Mouse (Mus musculus): ENCODE data around the gene Itga11. TPM values are rescaled to one million over a fixed set of nuclear protein-coding genes. Genes with fewer than 3 reads are reported as not detected.
A peak's percentile ranks its signal among the peaks of the same experiment; 100 is the strongest.

Gene Itga11
- polyA plus RNA-seq, 1 experiment from 2014 or later, result 4.5 TPM

DNA sequence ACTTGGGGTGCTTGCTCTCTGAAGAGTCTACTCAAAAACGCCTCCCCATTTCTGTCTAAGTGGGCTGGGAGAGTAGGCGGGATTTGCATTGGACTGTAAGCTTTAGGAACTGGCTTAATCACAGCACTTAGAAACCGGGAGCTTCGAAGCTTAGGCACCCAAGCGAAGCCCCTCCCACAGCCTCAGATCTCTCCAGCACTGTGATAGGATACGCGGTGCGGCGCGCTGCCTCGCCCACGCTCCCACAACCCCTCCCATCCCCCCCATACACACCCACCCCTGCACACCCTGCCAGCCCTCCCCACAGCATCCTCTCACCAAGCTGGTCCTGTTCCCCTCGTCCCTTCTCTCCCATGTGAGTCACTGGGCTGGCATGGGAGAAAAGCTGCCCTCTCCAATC lies 85.9 kb downstream of the Itga11 start:
- no peak for ATAC-seq (ENCODE audit: insufficient number of reproducible peaks, insufficient read depth, low FRiP score, low TSS enrichment, low read depth)

DNA sequence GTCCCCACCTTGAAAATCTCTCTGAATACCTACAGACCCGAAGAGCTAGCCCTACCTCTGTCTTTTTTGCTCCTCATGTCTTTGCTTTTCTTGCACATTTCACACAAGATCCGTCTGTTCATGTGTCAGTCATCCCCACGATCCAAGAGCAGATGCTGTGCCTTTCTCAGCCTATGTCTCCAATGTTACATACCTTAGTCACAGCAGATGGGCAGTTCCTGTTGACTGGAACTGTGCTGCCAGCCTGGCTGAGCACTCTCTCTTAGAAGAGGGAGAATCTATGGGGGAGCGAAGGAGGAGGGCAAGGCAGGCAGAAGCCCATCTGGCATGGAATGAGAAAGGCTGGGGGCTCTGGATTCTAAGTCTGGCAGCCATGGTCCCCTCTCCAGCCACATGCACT lies 87.7 kb downstream of the Itga11 start:
- no peaks in the 10 kb centered on the region for H3K4me1 ChIP-seq (replicated peaks)
- H3K9ac ChIP-seq (replicated peaks), result no peak overlapping the region
- H3K4me3 ChIP-seq (replicated peaks), result no peak overlapping the region
- no peak overlapping the region for H3K4me2 ChIP-seq
- no peak overlapping the region for H3K27ac ChIP-seq
- H3K27me3 ChIP-seq, result no peaks in the 10 kb centered on the region
- no peaks in the 10 kb centered on the region for H3K9me3 ChIP-seq
- ATAC-seq (ENCODE audit: insufficient number of reproducible peaks, insufficient read depth, low FRiP score, low TSS enrichment, low read depth), result no peak
- H3K36me3 ChIP-seq, result peaks cover 18% of the 10 kb centered on the region; the same call in 1 of the 2 replicates
- WGBS, result 76% methylated on average over 4 of the region's 4 CpGs

More for the DNA sequence above, 85.9 kb downstream of the Itga11 start:
- Histone ChIP-seq H3K9me3 (no peaks in the 10 kb centered on the region), H3K27me3 (no peaks in the 10 kb centered on the region), H3K4me3 (replicated peaks) (no peak overlapping the region), H3K36me3 (peaks cover 14% of the 10 kb centered on the region; the same call in 1 of the 2 replicates), H3K9ac (replicated peaks) (no peak overlapping the region), H3K4me1 (replicated peaks) (no peaks in the 10 kb centered on the region), H3K27ac (no peak overlapping the region), H3K4me2 (peak overlapping the region; percentile 37)
- 14% methylated on average over 13 of the region's 13 CpGs for WGBS

DNA sequence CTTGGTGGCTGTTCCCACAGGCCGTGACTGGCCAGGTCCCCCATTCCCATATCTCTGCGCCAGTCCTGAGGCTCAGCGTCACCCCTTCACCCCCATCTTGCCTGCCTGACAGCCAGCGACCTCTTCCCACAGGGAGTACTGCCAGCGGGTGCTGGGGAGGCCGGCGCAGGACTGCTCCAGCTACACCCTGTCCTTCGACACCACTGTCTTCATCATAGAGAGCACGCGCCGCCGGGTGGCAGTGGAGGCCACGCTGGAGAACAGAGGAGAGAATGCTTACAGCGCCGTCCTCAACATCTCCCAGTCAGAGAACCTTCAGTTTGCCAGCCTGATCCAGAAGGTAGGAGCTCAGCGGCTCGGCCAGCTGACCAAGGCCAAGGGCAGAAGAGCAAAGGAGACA lies 89.8 kb downstream of the Itga11 start:
- peaks cover 18% of the 10 kb centered on the region; the same call in 1 of the 2 replicates for H3K36me3 ChIP-seq
- no peaks in the 10 kb centered on the region for H3K27me3 ChIP-seq
- no peak for ATAC-seq (ENCODE audit: insufficient number of reproducible peaks, insufficient read depth, low FRiP score, low TSS enrichment, low read depth)
- H3K9ac ChIP-seq (replicated peaks), result no peak overlapping the region
- no peak overlapping the region for H3K4me3 ChIP-seq (replicated peaks)
- no peaks in the 10 kb centered on the region for H3K4me1 ChIP-seq (replicated peaks)
- no peak overlapping the region for H3K27ac ChIP-seq
- H3K4me2 ChIP-seq, result no peak overlapping the region
- 65% methylated on average over 17 of the region's 17 CpGs for WGBS
- no peaks in the 10 kb centered on the region for H3K9me3 ChIP-seq

DNA sequence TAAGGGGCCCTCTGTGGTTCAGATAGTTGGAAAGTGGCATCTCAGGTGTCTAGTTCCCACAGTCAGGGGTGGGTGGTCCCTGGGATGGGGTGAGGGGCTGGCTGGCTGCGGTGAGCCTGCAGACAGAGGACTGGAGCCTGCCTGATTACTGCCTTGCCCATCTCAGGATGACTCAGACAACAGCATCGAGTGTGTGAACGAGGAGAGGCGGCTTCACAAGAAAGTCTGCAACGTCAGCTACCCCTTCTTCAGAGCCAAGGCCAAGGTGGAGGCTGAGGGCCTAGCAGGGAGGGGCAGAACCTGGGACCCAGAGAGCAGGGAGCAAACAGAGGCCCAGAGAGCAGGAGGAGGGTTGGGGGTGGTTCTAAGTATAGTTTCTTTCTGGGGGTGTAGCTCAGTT lies 90.7 kb downstream of the Itga11 start:
- no peak overlapping the region for H3K27ac ChIP-seq
- H3K9ac ChIP-seq (replicated peaks), result no peak overlapping the region
- WGBS, result 75% methylated on average over 5 of the region's 5 CpGs
- no peak for ATAC-seq (ENCODE audit: insufficient number of reproducible peaks, insufficient read depth, low FRiP score, low TSS enrichment, low read depth)
- H3K36me3 ChIP-seq, result peaks cover 18% of the 10 kb centered on the region; the same call in 1 of the 2 replicates
- no peak overlapping the region for H3K4me2 ChIP-seq
- H3K4me3 ChIP-seq (replicated peaks), result no peak overlapping the region
- H3K4me1 ChIP-seq (replicated peaks), result no peaks in the 10 kb centered on the region
- no peaks in the 10 kb centered on the region for H3K9me3 ChIP-seq
- no peaks in the 10 kb centered on the region for H3K27me3 ChIP-seq

DNA sequence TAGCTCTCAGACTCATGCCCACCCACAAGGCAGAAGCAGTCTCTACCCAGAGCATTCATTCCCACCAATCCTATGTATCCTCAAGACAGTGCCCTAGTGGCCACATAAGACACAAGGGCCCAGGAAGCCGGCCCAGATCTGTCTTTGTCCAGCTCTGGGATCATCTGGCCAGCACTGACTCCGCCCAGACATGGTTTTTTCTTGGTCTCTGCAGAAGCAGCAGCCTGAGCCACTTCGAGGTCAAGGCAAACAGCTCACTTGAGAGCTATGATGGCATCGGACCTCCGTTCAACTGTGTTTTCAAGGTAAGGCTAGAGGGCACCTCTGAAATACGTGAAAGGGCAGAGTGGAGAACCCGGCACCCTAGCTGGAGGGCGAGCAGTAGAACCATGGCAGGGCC lies 95.1 kb downstream of the Itga11 start:
- H3K4me2 ChIP-seq, result no peak overlapping the region

GRCm38 (mm10) chr9:62775464-62775863 lies 97.8 kb downstream of the Itga11 start:
- Histone ChIP-seq H3K36me3 (no peaks in the 10 kb centered on the region), H3K27me3 (no peaks in the 10 kb centered on the region), H3K27ac (no peak overlapping the region), H3K4me1 (replicated peaks) (0 out of 2 replicates have a peak, but pooled peaks cover 4% of the 10 kb centered on the region), H3K9me3 (no peaks in the 10 kb centered on the region), H3K4me2 (no peak overlapping the region), H3K4me3 (replicated peaks) (no peak overlapping the region), H3K9ac (replicated peaks) (no peak overlapping the region)
- WGBS, result 36% methylated on average over 4 of the region's 4 CpGs
- no peak for ATAC-seq (ENCODE audit: insufficient number of reproducible peaks, insufficient read depth, low FRiP score, low TSS enrichment, low read depth)

More for the DNA sequence above, 95.1 kb downstream of the Itga11 start:
- H3K27ac ChIP-seq, result no peak overlapping the region
- ATAC-seq (ENCODE audit: insufficient number of reproducible peaks, insufficient read depth, low FRiP score, low TSS enrichment, low read depth), result no peak
- no peaks in the 10 kb centered on the region for H3K27me3 ChIP-seq
- WGBS, result 84% methylated on average over 8 of the region's 8 CpGs
- no peaks in the 10 kb centered on the region for H3K9me3 ChIP-seq
- H3K36me3 ChIP-seq, result peaks cover 10% of the 10 kb centered on the region; the same call in 1 of the 2 replicates
- 0 out of 2 replicates have a peak, but pooled peaks cover 4% of the 10 kb centered on the region for H3K4me1 ChIP-seq (replicated peaks)
- no peak overlapping the region for H3K9ac ChIP-seq (replicated peaks)
- no peak overlapping the region for H3K4me3 ChIP-seq (replicated peaks)

DNA sequence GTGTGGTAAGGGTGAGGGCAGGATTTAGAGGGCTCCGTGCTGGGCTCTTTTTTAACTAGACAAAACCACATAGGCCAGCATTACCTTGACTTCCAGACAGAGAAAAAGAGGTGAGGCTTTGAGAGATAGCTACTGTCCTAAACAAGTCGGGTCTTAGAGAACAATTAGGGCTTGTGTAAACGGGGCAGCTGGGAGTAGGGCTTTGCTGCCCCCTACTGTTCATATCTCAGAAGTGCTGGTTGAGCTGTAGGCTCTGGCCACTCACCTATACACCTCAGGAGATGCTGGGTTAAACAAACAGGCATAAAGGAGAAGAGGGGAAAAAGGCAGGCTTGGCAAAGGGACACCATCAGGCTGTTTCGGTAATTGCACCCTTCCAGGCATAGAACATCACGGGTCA lies 99.8 kb downstream of the Itga11 start:
- Histone ChIP-seq H3K9me3 (no peaks in the 10 kb centered on the region), H3K9ac (replicated peaks) (no peak overlapping the region), H3K27me3 (no peaks in the 10 kb centered on the region), H3K4me1 (replicated peaks) (0 out of 2 replicates have a peak, but pooled peaks cover 4% of the 10 kb centered on the region), H3K4me2 (no peak overlapping the region), H3K36me3 (no peaks in the 10 kb centered on the region), H3K27ac (no peak overlapping the region), H3K4me3 (replicated peaks) (no peak overlapping the region)
- WGBS, result 6% methylated on average over 5 of the region's 5 CpGs
- ATAC-seq (ENCODE audit: insufficient number of reproducible peaks, insufficient read depth, low FRiP score, low TSS enrichment, low read depth), result peak; percentile 75; the same call in 1 of the 2 replicates

DNA sequence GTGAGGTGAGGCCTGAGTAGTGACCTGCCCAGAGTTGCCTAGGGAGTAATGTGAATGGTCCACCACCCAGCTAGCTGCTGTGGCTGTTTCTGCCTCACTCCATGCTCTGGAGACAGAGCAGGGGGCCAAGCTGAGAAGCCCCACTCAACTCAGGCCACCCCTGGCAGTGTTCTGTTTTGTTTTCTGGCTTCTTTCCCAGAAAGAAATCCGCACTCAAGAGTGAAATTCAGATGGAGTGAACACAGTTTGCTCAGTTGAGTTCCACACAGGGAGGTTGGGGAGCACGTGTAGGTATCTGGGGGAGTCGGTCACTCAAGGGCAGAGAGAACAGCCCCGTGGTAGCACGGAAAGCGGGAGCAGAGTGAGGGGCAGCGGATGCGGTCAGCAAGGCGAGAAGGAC lies 101.1 kb downstream of the Itga11 start:
- Histone ChIP-seq H3K9ac (replicated peaks) (no peak overlapping the region), H3K27ac (no peak overlapping the region), H3K4me3 (replicated peaks) (no peak overlapping the region), H3K36me3 (no peaks in the 10 kb centered on the region), H3K27me3 (no peaks in the 10 kb centered on the region), H3K4me2 (no peak overlapping the region), H3K9me3 (no peaks in the 10 kb centered on the region), H3K4me1 (replicated peaks) (peaks cover 12% of the 10 kb centered on the region; the same call in 1 of the 2 replicates)
- 91% methylated on average over 9 of the region's 9 CpGs for WGBS
- ATAC-seq (ENCODE audit: insufficient number of reproducible peaks, insufficient read depth, low FRiP score, low TSS enrichment, low read depth), result no peak

- Histone ChIP-seq H3K9me3 (0 out of 2 replicates have a peak, but pooled peaks cover 6% of the 10 kb centered on the region), H3K4me3 (replicated peaks) (no peak overlapping the region), H3K27me3 (no peaks in the 10 kb centered on the region), H3K4me2 (no peak overlapping the region), H3K36me3 (no peaks in the 10 kb centered on the region; the same call in 1 of the 2 replicates), H3K27ac (no peak overlapping the region), H3K4me1 (replicated peaks) (peaks cover 8% of the 10 kb centered on the region; the same call in 1 of the 2 replicates), H3K9ac (replicated peaks) (no peak overlapping the region)
- WGBS, result 72% methylated on average over 3 of the region's 3 CpGs
- ATAC-seq (ENCODE audit: insufficient number of reproducible peaks, insufficient read depth, low FRiP score, low TSS enrichment, low read depth), result no peak
These were observed 104.3 kb downstream of the Itga11 start for GRCm38 (mm10) chr9:62781965-62782364.

GRCm38 (mm10) chr9:62782976-62783781 lies 105.6 kb downstream of the Itga11 start:
- no peak for ATAC-seq (ENCODE audit: insufficient number of reproducible peaks, insufficient read depth, low FRiP score, low TSS enrichment, low read depth)
- 43% methylated on average over 16 of the region's 16 CpGs for WGBS
- H3K4me2 ChIP-seq, result no peak overlapping the region
- H3K9me3 ChIP-seq, result 0 out of 2 replicates have a peak, but pooled peaks cover 6% of the 10 kb centered on the region
- no peaks in the 10 kb centered on the region; the same call in 1 of the 2 replicates for H3K36me3 ChIP-seq
- H3K4me3 ChIP-seq (replicated peaks), result no peak overlapping the region
- H3K4me1 ChIP-seq (replicated peaks), result peaks cover 8% of the 10 kb centered on the region; the same call in 1 of the 2 replicates
- no peaks in the 10 kb centered on the region for H3K27me3 ChIP-seq
- no peak overlapping the region for H3K27ac ChIP-seq
- 0 out of 2 replicates have a peak overlapping the region, but pooled peaks have one; percentile 23 for H3K9ac ChIP-seq (replicated peaks)

GRCm38 (mm10) chr9:62784233-62784632 lies 106.6 kb downstream of the Itga11 start:
- no peaks in the 10 kb centered on the region for H3K27me3 ChIP-seq
- H3K27ac ChIP-seq, result no peak overlapping the region
- 97% methylated on average over 2 of the region's 2 CpGs for WGBS
- H3K9me3 ChIP-seq, result 0 out of 2 replicates have a peak, but pooled peaks cover 6% of the 10 kb centered on the region
- H3K4me2 ChIP-seq, result no peak overlapping the region
- H3K36me3 ChIP-seq, result no peaks in the 10 kb centered on the region; the same call in 1 of the 2 replicates
- no peak for ATAC-seq (ENCODE audit: insufficient number of reproducible peaks, insufficient read depth, low FRiP score, low TSS enrichment, low read depth)
- peaks cover 8% of the 10 kb centered on the region; the same call in 1 of the 2 replicates for H3K4me1 ChIP-seq (replicated peaks)
- no peak overlapping the region for H3K9ac ChIP-seq (replicated peaks)
- H3K4me3 ChIP-seq (replicated peaks), result no peak overlapping the region

Measured in limb, embryonic 12.5 days (tissue).